Mouse (Mus musculus) midbrain, embryonic 12.5 days (tissue): ENCODE data around the gene Hist1h2be. TPM values are rescaled to one million over a fixed set of nuclear protein-coding genes. Genes with fewer than 3 reads are reported as not detected.
"Not testable (repeated sequence)": the region's sequence is repeated elsewhere in the genome, so short reads cannot be mapped to it uniquely, and the experiment has no call there.

Source experiments
- ATAC-seq: fragments of 200-750 bp; cut with Nextera tagmentation; 2 replicates; pipeline ENCODE4 v1.8.0; 2017; ENCODE audit warnings: low read depth, moderate TSS enrichment, moderate library complexity; ENCODE audit not compliant: low FRiP score
- H3K27ac ChIP-seq: fragments of 300-500 bp; sonication (generic); replicated peaks from 2 replicates; pipeline ENCODE4 v1.5.1; 2016; ENCODE audit warnings: mild to moderate bottlenecking
- H3K27me3 ChIP-seq: fragments of 300-500 bp; sonication (generic); 2 replicates; pipeline ENCODE4 v1.6.1; 2016; ENCODE audit warnings: mild to moderate bottlenecking
- H3K36me3 ChIP-seq: fragments of 300-500 bp; sonication (generic); 2 replicates; pipeline ENCODE4 v1.6.1; 2016
- H3K4me1 ChIP-seq: fragments of 300-500 bp; sonication (generic); 2 replicates; pipeline ENCODE4 v1.6.1; 2016
- H3K4me2 ChIP-seq: fragments of 300-500 bp; sonication (generic); replicated peaks from 2 replicates; pipeline ENCODE4 v1.6.1; 2016; ENCODE audit warnings: mild to moderate bottlenecking, moderate library complexity
- H3K4me3 ChIP-seq: fragments of 300-500 bp; sonication (generic); 2 replicates; pipeline ENCODE4 v1.5.1; 2016; ENCODE audit warnings: mild to moderate bottlenecking
- H3K9ac ChIP-seq: fragments of 300-500 bp; sonication (generic); replicated peaks from 2 replicates; pipeline ENCODE4 v1.6.1; 2016; ENCODE audit warnings: mild to moderate bottlenecking, moderate library complexity
- H3K9me3 ChIP-seq: fragments of 300-500 bp; sonication (generic); 2 replicates; pipeline ENCODE4 v1.6.1; 2016; ENCODE audit warnings: mild to moderate bottlenecking
- WGBS: fragments of 180-500 bp; shearing (Covaris S2); methylation state at CpG from one replicate; pipeline ENCODE4 v1.1.7; 2016; 5-methylcytosine and 5-hydroxymethylcytosine counted together
- microRNA-seq: library from miRNA; unstranded; fragments of <30 nt; microRNA quantifications from one replicate; pipeline ENCODE4, GENCODE M21; 2017
- polyA plus RNA-seq: library from polyadenylated mRNA; unstranded; fragments of >200 nt; fragmentation: Nextera tagmentation; extraction: Ambion mirVana; gene quantifications from 2 replicates; pipeline ENCODE4 v1.2.1, GENCODE M21; 2016

Gene Hist1h2be
- polyA plus RNA-seq, 1 experiment from 2014 or later: 2.5 TPM

DNA sequence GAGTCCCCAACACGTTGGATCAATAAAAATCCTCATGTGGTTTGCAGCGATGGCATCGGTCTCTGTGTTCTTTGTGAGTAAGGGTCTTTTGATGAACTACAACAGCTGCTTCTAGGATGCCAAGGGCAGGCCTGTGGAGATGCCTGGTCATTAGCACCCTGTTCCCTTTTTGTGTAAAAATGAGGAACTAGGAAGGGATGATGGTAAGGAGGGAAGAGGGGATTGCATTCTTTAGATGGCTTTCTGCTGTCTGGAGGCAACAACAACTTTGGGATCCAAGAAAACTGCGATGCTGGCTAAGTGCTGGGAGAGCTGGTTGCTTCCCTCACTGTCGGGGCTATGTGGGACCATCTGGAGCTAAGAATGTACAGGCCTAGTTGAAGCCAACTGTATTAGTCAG lies 82.7 kb downstream of the Hist1h2be start:
- peaks cover 22% of the 10 kb centered on the region for H3K4me1 ChIP-seq
- H3K27me3 ChIP-seq: no peaks in the 10 kb centered on the region
- H3K27ac ChIP-seq: no peak overlapping the region
- H3K36me3 ChIP-seq: no peaks in the 10 kb centered on the region
- no peak overlapping the region for H3K9ac ChIP-seq
- no peaks in the 10 kb centered on the region for H3K9me3 ChIP-seq
- no peak for ATAC-seq
- 83% methylated on average over 5 of the region's 5 CpGs for WGBS
- H3K4me3 ChIP-seq: no peak overlapping the region
- no peak overlapping the region for H3K4me2 ChIP-seq

DNA sequence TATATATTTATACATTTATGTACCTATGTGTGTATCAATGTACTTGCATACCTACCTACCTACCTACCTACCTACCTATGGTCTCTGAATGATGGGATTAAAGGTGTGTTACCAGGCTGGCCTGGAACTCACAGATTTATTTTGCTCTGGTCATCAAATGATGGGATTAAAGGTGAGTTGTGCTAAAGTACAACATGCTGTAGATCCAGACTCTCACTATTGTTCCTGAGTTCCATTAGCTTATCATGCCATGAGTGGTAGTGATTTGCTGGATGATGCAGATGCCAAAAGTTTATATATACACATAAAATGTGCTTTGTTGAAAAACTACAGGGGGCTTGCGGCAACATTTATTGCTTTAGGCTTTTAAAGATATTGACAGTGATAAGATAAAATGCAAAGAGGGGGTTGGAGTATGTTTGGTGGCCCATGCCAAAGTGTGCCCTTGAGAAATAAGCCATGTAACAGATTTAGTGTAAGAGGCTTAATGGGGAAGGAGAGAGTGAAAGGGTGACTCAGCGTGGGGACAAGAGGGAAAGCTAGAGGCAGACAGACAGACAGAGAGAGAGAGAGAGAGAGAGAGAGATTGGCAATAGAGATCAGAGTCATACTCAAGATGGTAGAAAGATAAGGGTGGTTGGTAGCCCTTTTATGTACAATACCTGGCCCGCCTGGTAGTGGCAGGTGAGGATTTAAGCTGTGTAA lies 83.8 kb downstream of the Hist1h2be start:
- ATAC-seq: no peak
- WGBS: 79% methylated on average over 3 of the region's 3 CpGs

DNA sequence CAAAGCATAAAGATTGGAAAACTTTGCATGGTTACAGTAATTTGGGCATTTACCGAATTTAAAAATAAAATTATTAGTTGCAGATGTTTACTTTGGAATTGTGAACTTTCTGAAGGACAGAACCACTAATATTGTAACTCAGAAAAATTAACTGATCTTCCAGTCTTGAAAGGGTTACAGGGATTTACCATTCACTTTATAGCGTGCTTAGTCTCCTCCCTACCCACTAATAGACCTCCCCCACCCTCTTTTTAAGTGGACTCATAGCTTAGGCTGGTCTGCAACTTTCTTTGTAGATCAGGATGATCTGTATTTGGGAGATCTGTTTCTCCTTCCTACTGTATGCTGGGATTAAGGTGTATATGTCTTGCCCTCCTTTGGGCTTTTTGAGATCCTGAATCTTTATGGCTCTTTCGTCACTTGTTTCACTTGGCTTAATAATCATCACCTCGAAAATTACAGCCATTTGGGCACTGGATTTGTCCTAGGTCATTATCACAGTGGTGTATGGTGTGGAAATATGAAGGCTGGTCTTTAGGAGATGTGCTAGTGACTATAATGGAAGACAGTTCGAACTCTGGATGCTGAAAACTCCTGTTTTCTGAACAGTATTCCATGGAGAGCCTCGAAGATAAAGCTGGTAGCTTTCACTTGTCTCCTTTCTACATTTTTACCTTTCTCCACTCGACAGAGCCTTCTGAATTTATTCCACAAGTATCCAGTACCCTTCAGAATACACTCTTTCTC lies 84.7 kb downstream of the Hist1h2be start:
- Histone ChIP-seq H3K9me3 (no peaks in the 10 kb centered on the region), H3K4me1 (peaks cover 32% of the 10 kb centered on the region), H3K27ac (peak overlapping the region; percentile 56), H3K9ac (peak overlapping the region; percentile 62), H3K4me3 (peak overlapping the region; percentile 56), H3K36me3 (no peaks in the 10 kb centered on the region), H3K4me2 (peak overlapping the region; percentile 66), H3K27me3 (no peaks in the 10 kb centered on the region)
- WGBS: 21% methylated on average over 7 of the region's 7 CpGs
- ATAC-seq: no peak

More for the DNA sequence above, 83.8 kb downstream of the Hist1h2be start:
- H3K9me3 ChIP-seq: no peaks in the 10 kb centered on the region
- H3K27me3 ChIP-seq: no peaks in the 10 kb centered on the region
- H3K36me3 ChIP-seq: no peaks in the 10 kb centered on the region
- H3K4me3 ChIP-seq: peak overlapping the region; percentile 13
- peak overlapping the region; percentile 66 for H3K4me2 ChIP-seq
- no peak overlapping the region for H3K9ac ChIP-seq
- no peak overlapping the region for H3K27ac ChIP-seq
- H3K4me1 ChIP-seq: peaks cover 29% of the 10 kb centered on the region

DNA sequence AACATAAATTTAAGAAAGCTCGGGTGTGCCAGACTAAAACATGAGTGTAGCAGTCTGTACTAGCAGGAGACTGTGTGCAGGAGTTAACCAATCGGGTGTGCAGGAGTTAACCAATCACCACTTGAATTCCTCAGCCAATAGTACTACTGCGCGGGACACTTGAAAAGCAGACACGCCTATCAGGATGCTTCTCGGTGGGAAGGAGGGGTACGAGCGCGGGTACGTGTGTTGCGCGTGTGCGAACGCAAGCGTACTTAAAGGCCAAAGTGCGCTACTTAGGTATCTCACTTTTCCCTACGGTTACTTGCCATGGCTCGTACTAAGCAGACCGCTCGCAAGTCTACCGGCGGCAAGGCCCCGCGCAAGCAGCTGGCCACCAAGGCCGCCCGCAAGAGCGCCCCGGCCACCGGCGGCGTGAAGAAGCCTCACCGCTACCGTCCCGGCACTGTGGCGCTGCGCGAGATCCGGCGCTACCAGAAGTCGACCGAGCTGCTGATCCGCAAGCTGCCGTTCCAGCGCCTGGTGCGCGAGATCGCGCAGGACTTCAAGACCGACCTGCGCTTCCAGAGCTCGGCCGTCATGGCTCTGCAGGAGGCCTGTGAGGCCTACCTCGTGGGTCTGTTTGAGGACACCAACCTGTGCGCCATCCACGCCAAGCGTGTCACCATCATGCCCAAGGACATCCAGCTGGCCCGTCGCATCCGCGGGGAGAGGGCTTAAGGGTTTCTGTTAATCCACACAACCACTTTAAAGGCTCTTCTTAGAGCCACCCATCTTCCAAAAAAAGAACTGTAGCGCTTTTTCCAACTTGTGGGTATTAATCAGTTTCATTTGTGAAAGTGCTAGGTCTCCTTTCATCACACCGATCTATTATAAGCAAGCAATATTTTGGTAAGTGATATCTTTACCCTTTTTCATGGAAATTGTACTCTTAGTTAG lies 85.5 kb downstream of the Hist1h2be start, which contains the start of gene Hist1h3g:
TSS of gene Hist1h3g (plus strand) at position 286 of the 939 bp plus-strand sequence.
- Histone ChIP-seq H3K4me2 (peak within 1 kb of the TSS; percentile 66), H3K4me1 (peaks cover 32% of the 10 kb centered on the region), H3K27ac (peak within 1 kb of the TSS; percentile 97), H3K9ac (peak within 1 kb of the TSS; percentile 66), H3K4me3 (peak within 1 kb of the TSS; percentile 56)
- H3K27me3 ChIP-seq, H3K36me3 ChIP-seq, H3K9me3 ChIP-seq: not testable (repeated sequence)
- ATAC-seq: peak; percentile 92
- WGBS: 0% methylated on average over 46 of the region's 62 CpGs

DNA sequence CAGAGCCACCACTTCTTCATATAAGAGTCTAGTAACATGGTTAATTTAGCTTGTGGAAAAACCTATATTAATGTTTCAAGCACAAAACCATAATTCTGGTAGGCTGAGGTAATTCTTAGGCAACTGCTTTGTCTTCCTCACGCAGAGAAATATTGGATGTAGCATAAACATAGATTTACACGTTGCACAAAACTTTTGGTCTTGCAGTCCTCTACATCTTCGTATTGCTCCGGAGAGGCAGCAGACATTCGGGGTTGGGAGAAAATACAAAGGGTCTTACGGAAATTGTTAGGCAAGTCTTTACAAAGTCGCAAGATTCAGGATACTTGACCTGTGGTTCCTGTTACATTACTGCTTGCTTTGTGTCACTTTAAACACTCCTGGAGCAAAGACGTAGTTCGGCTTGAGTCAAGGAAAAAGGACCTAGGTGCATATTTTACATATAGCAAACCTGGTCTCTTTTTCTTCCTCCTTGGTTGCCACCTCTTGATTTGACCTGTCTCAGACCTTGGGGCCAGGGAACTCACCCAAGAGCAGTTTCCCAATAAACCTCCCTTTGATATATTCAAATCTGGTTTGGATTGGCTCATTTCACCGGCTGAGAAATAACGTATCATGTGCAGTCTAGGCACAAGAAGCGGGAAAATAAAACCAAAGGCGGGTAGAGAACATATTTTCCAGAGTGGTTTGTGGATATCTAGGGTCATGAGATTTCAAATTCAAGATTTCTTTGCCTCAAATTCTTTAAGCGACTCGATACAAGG lies 86.4 kb downstream of the Hist1h2be start:
- peak; percentile 3; the same call in 1 of the 2 replicates for ATAC-seq
- Histone ChIP-seq H3K27ac (peak overlapping the region; percentile 97), H3K9me3 (no peaks in the 10 kb centered on the region), H3K27me3 (no peaks in the 10 kb centered on the region), H3K4me1 (peaks cover 36% of the 10 kb centered on the region), H3K9ac (peak overlapping the region; percentile 66), H3K4me3 (peak overlapping the region; percentile 56), H3K36me3 (no peaks in the 10 kb centered on the region), H3K4me2 (peak overlapping the region; percentile 66)
- WGBS: under 1% methylated on average over 15 of the region's 15 CpGs

Small RNA genes within 50 kb of the gene (microRNA-seq; reads per million reads assigned to microRNA genes)
- gene Gm44297: not detected
- not detected for gene Gm44359
- gene Gm44394: not detected

Other genes starting within 250 kb of the Hist1h2be start
- gene Abt1, start 197.3 kb downstream of the Hist1h2be start, polyA plus RNA-seq: 10.1 and 12.3 TPM in 2 replicates
- gene Btn1a1, start 155.2 kb downstream of the Hist1h2be start, polyA plus RNA-seq: not detected in 2 replicates
- 0.10 and 0.17 TPM in 2 replicates for gene Btn2a2, start 132.3 kb downstream of the Hist1h2be start, polyA plus RNA-seq
- 4.2 and 4.4 TPM in 2 replicates for gene Hist1h4h, start 90.1 kb downstream of the Hist1h2be start, polyA plus RNA-seq
- 7.9 and 8.4 TPM in 2 replicates for gene Hist1h2af, start 87.2 kb downstream of the Hist1h2be start, polyA plus RNA-seq
- 4.8 and 6.9 TPM in 2 replicates for gene Hist1h3g, start 85.7 kb downstream of the Hist1h2be start, polyA plus RNA-seq
- 0.56 and 0.64 TPM in 2 replicates for gene Hist1h2bh, start 77.7 kb downstream of the Hist1h2be start, polyA plus RNA-seq
- gene Hist1h3f, start 77.1 kb downstream of the Hist1h2be start, polyA plus RNA-seq: 1.0 and 1.3 TPM in 2 replicates
- 0.85 and 1.7 TPM in 2 replicates for gene Hist1h4f, start 69.5 kb downstream of the Hist1h2be start, polyA plus RNA-seq
- gene Hist1h1d, start 67.9 kb downstream of the Hist1h2be start, polyA plus RNA-seq: 0.37 and 0.45 TPM in 2 replicates
- gene Hist1h3e, start 58.8 kb downstream of the Hist1h2be start, polyA plus RNA-seq: 6.5 and 7.0 TPM in 2 replicates
- gene Hist1h2ae, start 49.9 kb downstream of the Hist1h2be start, polyA plus RNA-seq: 95.2 and 113 TPM in 2 replicates
- gene Hist1h2bg, start 49.7 kb downstream of the Hist1h2be start, polyA plus RNA-seq: 13.0 and 13.8 TPM in 2 replicates
- 4.5 and 5.1 TPM in 2 replicates for gene Hist1h2bf, start 46.9 kb downstream of the Hist1h2be start, polyA plus RNA-seq
- 1.8 and 2.5 TPM in 2 replicates for gene Hist1h2ad, start 46.7 kb downstream of the Hist1h2be start, polyA plus RNA-seq
- gene Hist1h3d, start 45.4 kb downstream of the Hist1h2be start, polyA plus RNA-seq: 4.6 and 5.4 TPM in 2 replicates
- 109 and 113 TPM in 2 replicates for gene Hist1h4d, start 39.5 kb downstream of the Hist1h2be start, polyA plus RNA-seq
- gene Hist1h1e, start 1.4 kb upstream of the Hist1h2be start, polyA plus RNA-seq: 24.2 and 27.0 TPM in 2 replicates
- gene Hist1h2ac, start 62.8 kb upstream of the Hist1h2be start, polyA plus RNA-seq: 1.1 TPM in 2 replicates
- gene Hist1h2bc, start 63.1 kb upstream of the Hist1h2be start, polyA plus RNA-seq: 28.7 and 29.9 TPM in 2 replicates
- gene Hist1h1t, start 74.7 kb upstream of the Hist1h2be start, polyA plus RNA-seq: not detected in 2 replicates
- gene Hist1h4c, start 77.3 kb upstream of the Hist1h2be start, polyA plus RNA-seq: 5.8 and 6.8 TPM in 2 replicates
- 3.1 and 3.3 TPM in 2 replicates for gene Hfe, start 89.7 kb upstream of the Hist1h2be start, polyA plus RNA-seq
- 13.6 and 14.0 TPM in 2 replicates for gene Hist1h1c, start 117.7 kb upstream of the Hist1h2be start, polyA plus RNA-seq
- gene Hist1h3c, start 124.5 kb upstream of the Hist1h2be start, polyA plus RNA-seq: 7.9 and 9.3 TPM in 2 replicates
- gene Hist1h2bb, start 125.6 kb upstream of the Hist1h2be start, polyA plus RNA-seq: 2.5 and 4.5 TPM in 2 replicates
- gene Hist1h2ab, start 130.0 kb upstream of the Hist1h2be start, polyA plus RNA-seq: 53.0 and 53.2 TPM in 2 replicates
- 14.7 and 16.1 TPM in 2 replicates for gene Hist1h3b, start 131.1 kb upstream of the Hist1h2be start, polyA plus RNA-seq
- 5.0 and 8.0 TPM in 2 replicates for gene Hist1h4b, start 135.9 kb upstream of the Hist1h2be start, polyA plus RNA-seq
- gene Hist1h4a, start 140.1 kb upstream of the Hist1h2be start, polyA plus RNA-seq: 0.41 and 1.3 TPM in 2 replicates
- 4.6 and 5.1 TPM in 2 replicates for gene Hist1h3a, start 141.3 kb upstream of the Hist1h2be start, polyA plus RNA-seq
- gene Hist1h1a, start 142.5 kb upstream of the Hist1h2be start, polyA plus RNA-seq: 2.3 and 3.6 TPM in 2 replicates
- gene Trim38, start 148.8 kb upstream of the Hist1h2be start, polyA plus RNA-seq: not detected in 2 replicates
- not detected in 2 replicates for gene Slc17a2, start 185.9 kb upstream of the Hist1h2be start, polyA plus RNA-seq
- gene Slc17a3, start 218.3 kb upstream of the Hist1h2be start, polyA plus RNA-seq: not detected in 2 replicates
- not detected in 2 replicates for gene Slc17a1, start 246.6 kb upstream of the Hist1h2be start, polyA plus RNA-seq